Comparison of ENCODE assay signal across 36 mouse cellular contexts in genomic region chr11:79560536-79560935, GRCm38 (mm10). TPM values are rescaled to one million over a fixed set of nuclear protein-coding genes. Genes with fewer than 3 reads are reported as not detected.
"Had no signal": no experiment of that assay in that cellular context is flagged by ENCODE, and none has a peak within 500 bp of the region (broad histone marks: within the 10 kb centered on the region; RNA-seq: fewer than 3 reads in every experiment).

No protein-coding gene starts in this region.

- H3K27ac ChIP-seq: left cerebral cortex, adult 2 months; limb, embryonic 10.5 days; limb, embryonic 12.5 days; limb, embryonic 13.5 days; limb, embryonic 15.5 days; liver, embryonic 12.5 days; liver, embryonic 13.5 days; liver, embryonic 14.5 days; liver, embryonic 15.5 days; lung, embryonic 15.5 days; macrophage; midbrain, embryonic 10.5 days; midbrain, embryonic 12.5 days; midbrain, embryonic 13.5 days; midbrain, embryonic 15.5 days; neural tube, embryonic 12.5 days had no signal

- H3K4me2 ChIP-seq: limb, embryonic 12.5 days; limb, embryonic 13.5 days; limb, embryonic 15.5 days; liver, embryonic 12.5 days; liver, embryonic 13.5 days; liver, embryonic 15.5 days; lung, embryonic 14.5 days; lung, embryonic 15.5 days; midbrain, embryonic 11.5 days; midbrain, embryonic 12.5 days; midbrain, embryonic 13.5 days; midbrain, embryonic 15.5 days; neural tube, embryonic 12.5 days had no signal

- ATAC-seq: liver, embryonic 12.5 days; lung, postnatal 0 days; midbrain, embryonic 13.5 days; midbrain, embryonic 15.5 days; midbrain, embryonic 16.5 days had no signal

- DNase-seq: left cerebral cortex, postnatal 4 days; liver, embryonic 13.5 days; lung, adult 18-20 months; lung, adult 2 months; lung, embryonic 14.5 days; lung, postnatal 10 days; lung, postnatal 14 days; lung, postnatal 36 days; lung, postnatal 4 days; midbrain, embryonic 14.5 days had no signal

- H3K4me3 ChIP-seq: left cerebral cortex, adult 2 months; limb, embryonic 10.5 days; limb, embryonic 12.5 days; limb, embryonic 13.5 days; limb, embryonic 15.5 days; liver, embryonic 12.5 days; liver, embryonic 13.5 days; liver, embryonic 15.5 days; lung, embryonic 15.5 days; megakaryocyte, embryonic 14.5 days; midbrain, embryonic 10.5 days; midbrain, embryonic 12.5 days; midbrain, embryonic 13.5 days; midbrain, embryonic 15.5 days; myocyte; neural tube, embryonic 12.5 days had no signal

- H3K27me3 ChIP-seq: limb, embryonic 12.5 days; limb, embryonic 13.5 days; limb, embryonic 15.5 days; liver, embryonic 12.5 days; liver, embryonic 13.5 days; liver, embryonic 15.5 days; lung, embryonic 15.5 days; megakaryocyte, embryonic 14.5 days; midbrain, embryonic 12.5 days; midbrain, embryonic 13.5 days; midbrain, embryonic 15.5 days; neural tube, embryonic 12.5 days had no signal

- H3K4me1 ChIP-seq: limb, embryonic 10.5 days; limb, embryonic 12.5 days; limb, embryonic 13.5 days; limb, embryonic 15.5 days; liver, embryonic 12.5 days; liver, embryonic 13.5 days; liver, embryonic 15.5 days; lung, embryonic 15.5 days; midbrain, embryonic 10.5 days; midbrain, embryonic 12.5 days; midbrain, embryonic 13.5 days; midbrain, embryonic 15.5 days; neural tube, embryonic 12.5 days had no signal

- H3K9ac ChIP-seq: limb, embryonic 12.5 days; limb, embryonic 13.5 days; limb, embryonic 15.5 days; liver, embryonic 12.5 days; liver, embryonic 13.5 days; liver, embryonic 14.5 days; liver, embryonic 15.5 days; lung, embryonic 14.5 days; lung, embryonic 15.5 days; midbrain, embryonic 12.5 days; midbrain, embryonic 13.5 days; midbrain, embryonic 15.5 days; neural tube, embryonic 12.5 days had no signal

- H3K9me3 ChIP-seq: limb, embryonic 10.5 days; limb, embryonic 12.5 days; limb, embryonic 13.5 days; limb, embryonic 15.5 days; liver, embryonic 12.5 days; liver, embryonic 13.5 days; liver, embryonic 15.5 days; lung, embryonic 15.5 days; megakaryocyte, embryonic 14.5 days; midbrain, embryonic 10.5 days; midbrain, embryonic 12.5 days; midbrain, embryonic 13.5 days; midbrain, embryonic 15.5 days; neural tube, embryonic 12.5 days had no signal

RNA-seq across cellular contexts. Expression of gene Evi2, which starts 30.1 kb away (rescaled TPM):
- total RNA-seq: left cerebral cortex, adult 18-20 months; left cerebral cortex, adult 2 months; left cerebral cortex, postnatal 25 days; left cerebral cortex, postnatal 36 days; left cerebral cortex, postnatal 4 days; midbrain, postnatal 0 days had no signal

RNA-seq across cellular contexts. Expression of gene Evi2b, which starts 37.0 kb away (rescaled TPM):
- polyA plus RNA-seq: midbrain, embryonic 10.5 days; midbrain, embryonic 13.5 days; midbrain, embryonic 14.5 days; midbrain, embryonic 15.5 days; midbrain, embryonic 16.5 days; neural tube, embryonic 12.5 days had no signal

RNA-seq across cellular contexts. Expression of gene Omg, which starts 56.7 kb away (rescaled TPM):
- total RNA-seq: megakaryocyte-erythroid progenitor cell, adult 5-6 weeks had no signal
- polyA plus RNA-seq: liver, embryonic 13.5 days; liver, embryonic 15.5 days; liver, embryonic 16.5 days; lung, postnatal 0 days had no signal
